Mouse (Mus musculus): ENCODE measurements around the gene H1f0. TPM values are rescaled to one million over a fixed set of nuclear protein-coding genes. Genes with fewer than 3 reads are reported as not detected.
A peak's percentile ranks its signal among the peaks of the same experiment; 100 is the strongest.

H1f0 gene
- polyA plus RNA-seq, 1 experiment from 2014 or later = 551 TPM

DNA sequence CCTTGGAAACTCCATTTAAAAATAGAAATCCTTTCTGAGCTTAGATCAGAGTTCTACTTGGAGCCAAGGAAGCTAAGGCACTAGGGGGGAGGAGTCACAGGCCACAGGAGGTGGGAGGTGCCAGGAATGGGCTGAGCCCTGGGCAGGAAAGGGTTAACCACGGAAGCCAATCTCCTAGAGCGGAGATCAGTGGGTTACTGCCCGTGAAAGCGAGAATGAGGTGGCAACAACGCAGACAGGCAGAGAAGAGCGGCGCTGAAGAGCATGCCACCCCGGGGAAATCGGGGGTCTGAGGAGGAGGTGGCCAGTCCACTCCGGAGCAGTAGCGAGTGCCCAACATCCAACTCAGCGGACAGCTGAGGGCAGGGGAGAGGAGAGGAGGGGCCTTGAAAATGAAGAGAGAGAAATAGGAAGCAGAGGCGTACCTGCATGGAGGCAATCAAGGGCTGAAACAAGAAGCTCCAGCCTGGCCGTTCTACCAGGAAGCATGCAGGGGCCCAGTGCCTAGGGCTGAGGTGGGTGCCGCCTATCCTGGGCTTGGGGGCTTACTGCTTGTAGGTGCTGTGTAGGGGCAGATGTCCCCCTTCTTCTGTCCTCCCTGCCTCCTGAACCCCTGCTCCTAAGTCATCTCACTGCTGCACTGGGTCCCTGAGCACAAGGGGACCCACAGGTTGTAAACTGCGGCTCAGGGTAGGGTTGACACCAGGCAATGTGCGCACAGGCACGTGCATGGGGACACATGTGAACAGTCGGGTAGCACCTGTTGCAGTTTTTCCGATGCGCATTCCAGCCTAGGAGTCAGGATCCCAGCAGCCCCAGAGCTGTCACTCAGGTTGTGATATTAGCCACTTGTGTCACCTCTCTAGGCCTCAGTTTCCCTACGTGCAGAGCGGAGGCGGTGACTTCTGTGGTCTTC, 12.5 kb downstream of the H1f0 start:
- Histone ChIP-seq H3K36me3 (ENCODE audit: control insufficient read depth, insufficient read depth, low read length) (no peaks in the 10 kb centered on the region; the same call in 1 of the 2 replicates), H3K4me3 (replicated peaks; ENCODE audit: low read length) (peak overlapping the region; percentile 36), H3K4me1 (ENCODE audit: control insufficient read depth, insufficient read depth, low read length) (peaks cover 14% of the 10 kb centered on the region; the same call in 1 of the 2 replicates), H3K9ac (ENCODE audit: low read length) (peak overlapping the region; percentile 67), H3K27ac (ENCODE audit: low read length) (peak overlapping the region; percentile 41; the same call in 1 of the 2 replicates), H3K27me3 (ENCODE audit: control insufficient read depth, insufficient read depth, low read length) (peaks cover 27% of the 10 kb centered on the region), H3K4me2 (ENCODE audit: low read depth, low read length) (peak overlapping the region; percentile 54), H3K9me3 (replicated peaks; ENCODE audit: control insufficient read depth, low read length) (no peaks in the 10 kb centered on the region)
- ATAC-seq (ENCODE audit: insufficient read depth, low FRiP score) = no peak
- WGBS = 17% methylated on average over 24 of the region's 24 CpGs

DNA sequence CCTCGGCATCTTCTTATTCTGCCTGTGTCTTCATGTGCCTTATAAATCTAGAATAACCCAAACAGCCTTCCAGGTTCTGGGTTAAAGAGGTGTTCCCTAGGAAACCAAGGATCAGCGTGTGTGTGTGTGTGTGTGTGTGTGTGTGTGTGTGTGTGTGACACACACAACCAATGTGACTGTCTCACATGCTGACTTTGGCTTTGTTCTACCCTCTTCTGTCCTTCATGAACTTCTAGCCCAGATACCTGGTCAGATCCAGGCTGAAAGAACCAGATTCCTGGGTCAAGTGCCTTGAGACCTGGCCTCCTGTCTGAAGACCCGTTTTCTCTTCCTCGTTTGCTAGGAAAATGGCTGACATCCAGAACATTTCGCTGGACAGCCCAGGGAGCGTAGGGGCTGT, 13.3 kb downstream of the H1f0 start, which contains the start of gene Galr3:
TSS of gene Galr3 (plus strand) at position 301 of the 400 bp plus-strand sequence.
- Histone ChIP-seq H3K9ac (ENCODE audit: low read length) (peak within 1 kb of the TSS; percentile 67), H3K27me3 (ENCODE audit: control insufficient read depth, insufficient read depth, low read length) (peaks cover 27% of the 10 kb centered on the region), H3K27ac (ENCODE audit: low read length) (peak within 1 kb of the TSS; percentile 41; the same call in 1 of the 2 replicates), H3K36me3 (ENCODE audit: control insufficient read depth, insufficient read depth, low read length) (no peaks in the 10 kb centered on the region; the same call in 1 of the 2 replicates), H3K4me2 (ENCODE audit: low read depth, low read length) (peak within 1 kb of the TSS; percentile 84), H3K4me3 (replicated peaks; ENCODE audit: low read length) (peak within 1 kb of the TSS; percentile 56), H3K9me3 (replicated peaks; ENCODE audit: control insufficient read depth, low read length) (no peaks in the 10 kb centered on the region), H3K4me1 (ENCODE audit: control insufficient read depth, insufficient read depth, low read length) (peaks cover 14% of the 10 kb centered on the region; the same call in 1 of the 2 replicates)
- no peak for ATAC-seq (ENCODE audit: insufficient read depth, low FRiP score)
- WGBS = 70% methylated on average over 6 of the region's 6 CpGs

DNA sequence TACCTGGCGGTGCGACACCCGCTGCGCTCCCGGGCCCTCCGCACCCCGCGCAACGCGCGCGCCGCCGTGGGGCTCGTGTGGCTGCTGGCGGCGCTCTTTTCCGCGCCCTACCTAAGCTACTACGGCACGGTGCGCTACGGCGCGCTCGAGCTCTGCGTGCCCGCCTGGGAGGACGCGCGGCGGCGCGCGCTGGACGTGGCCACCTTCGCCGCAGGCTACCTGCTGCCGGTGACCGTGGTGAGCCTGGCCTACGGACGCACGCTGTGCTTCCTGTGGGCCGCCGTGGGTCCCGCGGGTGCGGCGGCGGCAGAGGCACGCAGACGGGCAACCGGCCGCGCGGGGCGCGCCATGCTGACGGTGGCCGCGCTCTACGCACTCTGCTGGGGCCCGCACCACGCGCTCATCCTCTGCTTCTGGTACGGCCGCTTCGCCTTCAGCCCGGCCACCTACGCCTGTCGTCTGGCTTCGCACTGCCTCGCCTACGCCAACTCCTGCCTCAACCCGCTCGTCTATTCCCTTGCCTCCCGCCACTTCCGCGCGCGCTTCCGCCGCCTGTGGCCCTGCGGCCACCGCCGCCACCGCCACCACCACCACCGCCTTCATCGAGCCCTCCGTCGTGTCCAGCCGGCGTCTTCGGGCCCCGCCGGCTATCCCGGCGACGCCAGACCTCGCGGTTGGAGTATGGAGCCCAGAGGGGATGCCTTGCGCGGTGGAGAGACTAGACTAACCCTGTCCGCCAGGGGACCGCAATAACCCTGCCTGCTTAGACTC, 14.7 kb downstream of the H1f0 start:
- H3K9me3 ChIP-seq (replicated peaks; ENCODE audit: control insufficient read depth, low read length) = no peaks in the 10 kb centered on the region
- ATAC-seq (ENCODE audit: insufficient read depth, low FRiP score) = no peak
- peaks cover 13% of the 10 kb centered on the region; the same call in 1 of the 2 replicates for H3K4me1 ChIP-seq (ENCODE audit: control insufficient read depth, insufficient read depth, low read length)
- peak overlapping the region; percentile 84 for H3K4me2 ChIP-seq (ENCODE audit: low read depth, low read length)
- H3K4me3 ChIP-seq (replicated peaks; ENCODE audit: low read length) = peak overlapping the region; percentile 56
- peak overlapping the region; percentile 64 for H3K9ac ChIP-seq (ENCODE audit: low read length)
- under 1% methylated on average over 102 of the region's 105 CpGs for WGBS
- H3K27me3 ChIP-seq (ENCODE audit: control insufficient read depth, insufficient read depth, low read length) = peaks cover 27% of the 10 kb centered on the region
- H3K36me3 ChIP-seq (ENCODE audit: control insufficient read depth, insufficient read depth, low read length) = no peaks in the 10 kb centered on the region
- H3K27ac ChIP-seq (ENCODE audit: low read length) = no peak overlapping the region

DNA sequence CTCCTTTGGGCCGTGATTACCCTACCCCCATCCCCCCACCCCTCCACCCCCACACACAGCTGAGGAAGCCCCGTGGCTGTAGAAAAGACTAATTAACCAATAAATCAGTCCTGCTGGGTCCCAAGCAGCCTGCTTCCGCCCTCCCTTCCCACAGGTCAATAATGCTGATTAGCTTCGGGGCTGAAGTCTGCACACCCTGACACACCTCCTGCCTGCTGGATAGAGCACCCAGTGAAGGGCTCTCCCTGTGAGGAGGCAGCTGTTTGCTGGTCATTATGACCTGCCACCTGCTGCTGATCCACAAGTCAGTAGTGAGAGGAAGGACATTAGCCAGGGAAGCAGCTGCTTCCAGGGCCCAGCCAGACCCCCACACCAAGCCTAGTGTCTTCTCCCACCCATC, 16.6 kb downstream of the H1f0 start:
- Histone ChIP-seq H3K27ac (ENCODE audit: low read length) (peak overlapping the region; percentile 66), H3K9me3 (replicated peaks; ENCODE audit: control insufficient read depth, low read length) (no peaks in the 10 kb centered on the region), H3K4me1 (ENCODE audit: control insufficient read depth, insufficient read depth, low read length) (peaks cover 6% of the 10 kb centered on the region), H3K4me3 (replicated peaks; ENCODE audit: low read length) (no peak overlapping the region), H3K27me3 (ENCODE audit: control insufficient read depth, insufficient read depth, low read length) (peaks cover 27% of the 10 kb centered on the region), H3K4me2 (ENCODE audit: low read depth, low read length) (no peak overlapping the region; the same call in 1 of the 2 replicates), H3K36me3 (ENCODE audit: control insufficient read depth, insufficient read depth, low read length) (no peaks in the 10 kb centered on the region), H3K9ac (ENCODE audit: low read length) (no peak overlapping the region)
- 16% methylated on average over 4 of the region's 4 CpGs for WGBS
- ATAC-seq (ENCODE audit: insufficient read depth, low FRiP score) = peak; percentile 67; the same call in 1 of the 2 replicates

DNA sequence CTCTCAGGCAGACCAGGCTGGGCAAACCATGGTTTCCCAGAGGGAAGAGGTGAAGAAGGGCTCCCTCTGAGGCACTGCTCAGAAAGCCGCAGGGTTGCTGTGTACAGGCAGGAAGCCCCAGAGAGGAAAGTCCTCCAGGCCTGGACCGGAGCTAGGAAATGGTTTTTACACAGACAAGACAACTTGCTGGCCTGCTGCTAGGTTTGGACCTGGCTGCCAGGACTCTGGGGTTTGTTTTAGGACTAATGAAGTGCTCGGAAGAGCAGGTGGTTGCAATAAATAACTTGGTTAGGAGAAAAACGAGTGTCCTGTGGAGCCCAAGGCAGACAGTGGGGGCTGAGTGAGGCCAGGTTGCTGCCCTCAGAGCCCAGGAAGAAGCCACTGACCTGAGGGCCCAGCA, 19.9 kb downstream of the H1f0 start:
- Histone ChIP-seq H3K9ac (ENCODE audit: low read length) (no peak overlapping the region), H3K27me3 (ENCODE audit: control insufficient read depth, insufficient read depth, low read length) (peaks cover 7% of the 10 kb centered on the region), H3K4me3 (replicated peaks; ENCODE audit: low read length) (no peak overlapping the region), H3K4me1 (ENCODE audit: control insufficient read depth, insufficient read depth, low read length) (peaks cover 12% of the 10 kb centered on the region), H3K4me2 (ENCODE audit: low read depth, low read length) (no peak overlapping the region), H3K36me3 (ENCODE audit: control insufficient read depth, insufficient read depth, low read length) (peaks cover 8% of the 10 kb centered on the region; the same call in 1 of the 2 replicates), H3K9me3 (replicated peaks; ENCODE audit: control insufficient read depth, low read length) (no peaks in the 10 kb centered on the region), H3K27ac (ENCODE audit: low read length) (no peak overlapping the region)
- 60% methylated on average over 4 of the region's 4 CpGs for WGBS
- no peak for ATAC-seq (ENCODE audit: insufficient read depth, low FRiP score)

DNA sequence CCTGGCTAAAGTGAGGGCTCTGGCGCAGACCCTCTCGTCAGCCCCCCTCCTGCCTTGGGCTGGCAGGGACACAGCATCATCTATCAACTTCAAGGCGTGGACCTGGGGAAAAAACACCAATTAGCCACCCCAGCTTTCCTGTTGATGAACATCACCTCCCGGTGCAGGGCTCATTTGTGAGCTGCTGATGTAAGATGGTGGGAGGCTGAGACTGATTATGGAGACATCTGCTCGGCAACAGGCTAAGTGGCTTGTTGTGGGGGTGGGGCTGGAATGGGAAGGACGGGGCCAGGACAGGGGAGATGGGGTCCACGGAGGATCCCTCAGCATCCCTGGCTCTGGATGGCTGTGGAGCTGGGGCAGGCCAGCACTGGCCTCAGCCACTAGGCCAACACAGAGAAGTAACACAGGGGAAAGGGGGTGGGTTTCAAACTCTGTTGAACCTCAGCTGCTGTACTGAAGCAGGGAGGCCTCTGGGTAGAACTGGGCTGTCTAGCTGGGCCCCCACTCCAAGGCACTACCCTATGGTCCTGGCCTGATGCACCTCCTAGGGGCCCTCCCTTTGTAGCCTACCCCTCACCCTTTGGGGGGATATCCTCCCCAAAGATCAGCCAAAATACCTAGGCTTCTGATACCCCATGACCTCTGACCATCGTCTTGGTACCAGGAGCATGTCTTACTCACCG, 22.1 kb downstream of the H1f0 start:
- Histone ChIP-seq H3K4me1 (ENCODE audit: control insufficient read depth, insufficient read depth, low read length) (peaks cover 12% of the 10 kb centered on the region), H3K9ac (ENCODE audit: low read length) (peak overlapping the region; percentile 23; the same call in 1 of the 2 replicates), H3K27ac (ENCODE audit: low read length) (peak overlapping the region; percentile 64; the same call in 1 of the 2 replicates), H3K36me3 (ENCODE audit: control insufficient read depth, insufficient read depth, low read length) (peaks cover 20% of the 10 kb centered on the region), H3K4me3 (replicated peaks; ENCODE audit: low read length) (no peak overlapping the region), H3K9me3 (replicated peaks; ENCODE audit: control insufficient read depth, low read length) (no peaks in the 10 kb centered on the region), H3K27me3 (ENCODE audit: control insufficient read depth, insufficient read depth, low read length) (no peaks in the 10 kb centered on the region), H3K4me2 (ENCODE audit: low read depth, low read length) (no peak overlapping the region)
- WGBS = 57% methylated on average over 9 of the region's 9 CpGs
- no peak; the same call in 1 of the 2 replicates for ATAC-seq (ENCODE audit: insufficient read depth, low FRiP score)

DNA sequence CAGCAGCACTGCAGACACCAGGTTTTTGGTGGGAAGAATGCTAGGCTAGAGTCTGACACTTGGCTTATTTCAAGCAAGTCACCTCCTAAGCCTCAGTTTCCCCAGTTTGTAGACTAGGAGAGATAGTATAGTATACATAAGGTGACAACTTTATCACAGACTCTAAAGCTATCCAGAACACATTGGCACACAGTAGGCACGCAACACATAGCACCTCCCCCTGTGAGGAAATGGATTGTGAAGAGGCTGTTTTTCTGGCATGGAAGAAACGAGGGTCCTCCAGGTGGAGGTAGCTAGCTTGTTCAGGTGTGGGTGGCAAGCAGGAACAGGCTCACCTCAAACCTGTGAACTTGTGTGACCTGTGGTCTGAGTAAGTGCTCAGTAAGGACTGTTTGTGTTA, 22.7 kb downstream of the H1f0 start:
- H3K4me1 ChIP-seq (ENCODE audit: control insufficient read depth, insufficient read depth, low read length) = peaks cover 12% of the 10 kb centered on the region
- peaks cover 20% of the 10 kb centered on the region for H3K36me3 ChIP-seq (ENCODE audit: control insufficient read depth, insufficient read depth, low read length)
- no peaks in the 10 kb centered on the region for H3K27me3 ChIP-seq (ENCODE audit: control insufficient read depth, insufficient read depth, low read length)
- peak overlapping the region; percentile 64 for H3K27ac ChIP-seq (ENCODE audit: low read length)
- H3K4me2 ChIP-seq (ENCODE audit: low read depth, low read length) = no peak overlapping the region
- no peak overlapping the region for H3K4me3 ChIP-seq (replicated peaks; ENCODE audit: low read length)
- no peak for ATAC-seq (ENCODE audit: insufficient read depth, low FRiP score)
- H3K9ac ChIP-seq (ENCODE audit: low read length) = peak overlapping the region; percentile 52
- WGBS = 49% methylated on average over 2 of the region's 2 CpGs
- no peaks in the 10 kb centered on the region for H3K9me3 ChIP-seq (replicated peaks; ENCODE audit: control insufficient read depth, low read length)

DNA sequence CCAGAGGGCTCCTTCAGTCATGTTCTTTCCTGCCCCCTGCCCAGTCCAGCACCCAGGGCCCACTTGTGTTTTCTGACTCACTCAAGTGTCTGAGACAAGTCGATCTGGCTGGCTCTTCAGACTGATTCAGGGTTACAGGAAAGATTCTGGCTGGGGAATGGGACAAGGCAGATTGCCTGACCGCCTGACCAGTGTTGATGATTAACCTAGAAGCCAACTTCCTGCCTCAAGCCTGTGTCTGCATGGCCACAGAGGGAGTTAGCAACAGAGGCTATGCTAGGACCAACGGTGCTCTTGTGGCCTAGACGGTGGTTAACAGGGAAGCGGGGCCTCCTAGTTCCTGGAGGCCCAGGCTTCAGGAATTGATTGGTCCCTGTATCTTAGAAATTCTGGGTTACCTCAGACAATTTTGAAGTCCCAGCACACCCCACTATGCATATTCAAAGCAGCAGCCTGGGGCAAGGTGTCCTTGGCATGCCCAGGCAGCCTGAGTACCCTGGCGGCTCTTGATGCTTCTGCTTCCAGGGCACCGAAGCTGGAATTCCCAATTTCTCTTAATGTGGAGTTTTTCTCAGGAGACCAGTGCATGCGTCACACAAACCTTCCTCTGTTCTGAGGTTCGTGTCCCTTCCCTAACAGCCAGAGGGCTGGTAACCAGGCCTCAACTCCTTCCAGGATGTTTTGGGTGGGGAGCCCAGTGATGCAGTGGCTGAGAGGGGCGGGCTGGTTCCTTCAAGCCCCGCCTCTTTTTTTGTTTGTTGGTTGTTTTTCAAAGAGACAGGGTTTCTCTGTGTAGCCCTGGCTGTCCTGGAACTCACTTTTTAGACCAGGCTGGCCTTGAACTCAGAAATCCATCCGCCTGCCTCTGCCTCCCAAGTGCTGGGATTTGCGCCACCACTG, 23.5 kb downstream of the H1f0 start:
- Histone ChIP-seq H3K27me3 (ENCODE audit: control insufficient read depth, insufficient read depth, low read length) (no peaks in the 10 kb centered on the region), H3K27ac (ENCODE audit: low read length) (peak overlapping the region; percentile 64), H3K9ac (ENCODE audit: low read length) (peak overlapping the region; percentile 52), H3K9me3 (replicated peaks; ENCODE audit: control insufficient read depth, low read length) (no peaks in the 10 kb centered on the region), H3K36me3 (ENCODE audit: control insufficient read depth, insufficient read depth, low read length) (peaks cover 20% of the 10 kb centered on the region), H3K4me3 (replicated peaks; ENCODE audit: low read length) (no peak overlapping the region), H3K4me2 (ENCODE audit: low read depth, low read length) (no peak overlapping the region), H3K4me1 (ENCODE audit: control insufficient read depth, insufficient read depth, low read length) (peaks cover 12% of the 10 kb centered on the region)
- ATAC-seq (ENCODE audit: insufficient read depth, low FRiP score) = peak; percentile 59; the same call in 1 of the 2 replicates
- 59% methylated on average over 13 of the region's 13 CpGs for WGBS
